Mouse (Mus musculus): ENCODE data around the gene Trappc2l. TPM values are rescaled to one million over a fixed set of nuclear protein-coding genes. Genes with fewer than 3 reads are reported as not detected.

Trappc2l gene
- 195 and 238 TPM in 2 replicates for polyA plus RNA-seq (2021; fragmentation: Nextera tagmentation)
- long read RNA-seq, experiment 1, transcript Trappc2l-201 (5 exons, 1,659 nt) = major isoform, 113 of 127 reads
- long read RNA-seq, experiment 1, partial matches to known transcripts = 4 of 127 reads
- long read RNA-seq, experiment 1, other reads (novel, unspliced or antisense) = 6 of 127 reads
- long read RNA-seq, experiment 2, transcript Trappc2l-201 (5 exons, 1,659 nt) = major isoform, 16 of 19 reads
- long read RNA-seq, experiment 2, partial matches to known transcripts = 0 of 19 reads
- long read RNA-seq, experiment 2, other reads (novel, unspliced or antisense) = 1 of 19 reads

DNA sequence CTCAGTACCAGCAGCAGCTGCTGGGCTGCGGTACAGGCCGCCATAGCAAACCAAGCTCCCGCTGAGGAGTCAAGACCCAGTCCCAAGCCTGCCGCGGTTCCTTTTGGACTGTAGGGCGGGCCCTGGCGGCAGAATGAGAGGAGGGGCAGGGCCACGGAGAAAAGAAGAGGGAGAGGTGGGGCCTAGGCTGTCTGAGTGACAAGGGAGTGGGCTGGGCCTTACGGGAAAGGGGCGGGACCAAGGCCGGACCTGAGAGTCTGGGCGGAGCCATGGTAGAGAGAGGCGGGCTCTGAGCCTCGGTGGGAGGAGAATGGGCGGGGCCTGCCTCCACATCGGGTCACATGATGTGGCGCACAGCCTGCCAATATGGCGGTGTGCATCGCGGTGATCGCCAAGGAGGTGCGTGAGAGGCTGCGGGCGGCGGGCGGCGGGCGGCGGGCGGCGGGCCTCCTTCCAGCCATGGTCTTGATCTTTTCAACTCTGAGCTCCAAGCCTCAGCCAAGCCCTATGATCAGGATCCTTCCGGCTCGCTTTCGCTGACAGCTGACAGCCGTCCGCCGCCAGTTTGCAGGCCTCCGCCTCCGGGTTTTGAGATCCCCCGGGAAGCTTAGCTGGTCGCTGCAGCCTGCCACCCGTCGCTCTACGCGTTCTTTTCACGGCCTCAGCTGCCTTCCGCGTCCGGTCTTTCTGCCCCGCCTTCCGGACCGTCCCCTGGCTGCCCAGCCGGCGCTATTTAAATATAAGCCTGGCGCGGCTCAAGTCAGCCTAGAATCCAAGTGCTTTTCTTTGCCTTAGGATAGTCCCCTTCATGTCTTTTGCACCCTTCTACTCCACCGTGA, at the start of gene Trappc2l, which contains the start of gene Galns:
Gene Trappc2l, plus strand, starts transcription at position 346 of the 839 bp plus-strand sequence.
Gene Galns, minus strand, starts transcription at position 169 of the 839 bp plus-strand sequence.

DNA sequence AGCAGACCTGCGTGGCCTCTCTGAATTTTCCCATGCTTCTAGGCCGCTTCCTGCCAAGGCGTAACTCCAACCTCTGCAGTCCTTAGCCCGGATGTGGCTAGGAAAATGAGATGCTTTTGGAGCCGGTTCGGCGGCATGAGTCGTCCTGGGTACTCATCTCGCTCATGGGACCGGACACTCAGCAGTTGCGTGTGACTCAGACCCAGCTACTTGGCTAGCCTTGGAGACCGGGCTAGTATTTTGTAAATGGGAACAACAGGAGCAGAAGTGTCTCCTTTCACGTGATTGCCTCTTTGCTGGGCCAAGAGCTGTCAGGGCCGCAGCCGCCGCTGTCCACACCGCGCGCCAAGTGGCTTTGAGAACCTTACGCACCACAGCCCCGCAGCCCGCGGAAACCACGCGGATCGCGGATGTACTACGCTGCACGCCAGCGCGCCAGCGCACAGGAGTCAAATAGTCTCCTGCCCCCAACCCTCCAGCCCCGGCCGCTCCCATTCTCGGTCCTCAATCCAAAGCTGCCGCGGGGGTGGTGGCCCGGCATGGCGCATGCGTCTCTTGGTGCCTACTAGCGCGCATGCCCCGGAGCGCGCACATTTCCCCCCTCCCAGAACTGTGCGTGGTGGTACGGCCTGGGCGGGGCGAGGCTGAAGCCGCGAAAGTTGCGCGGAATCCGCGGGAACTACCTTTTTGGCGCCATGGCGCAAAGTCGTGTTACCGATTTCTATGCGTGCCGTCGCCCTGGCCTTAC, 43.9 kb upstream of the Trappc2l start, which contains the start of gene Cdt1:
Gene Cdt1, plus strand, starts transcription at position 655 of the 748 bp plus-strand sequence.

DNA sequence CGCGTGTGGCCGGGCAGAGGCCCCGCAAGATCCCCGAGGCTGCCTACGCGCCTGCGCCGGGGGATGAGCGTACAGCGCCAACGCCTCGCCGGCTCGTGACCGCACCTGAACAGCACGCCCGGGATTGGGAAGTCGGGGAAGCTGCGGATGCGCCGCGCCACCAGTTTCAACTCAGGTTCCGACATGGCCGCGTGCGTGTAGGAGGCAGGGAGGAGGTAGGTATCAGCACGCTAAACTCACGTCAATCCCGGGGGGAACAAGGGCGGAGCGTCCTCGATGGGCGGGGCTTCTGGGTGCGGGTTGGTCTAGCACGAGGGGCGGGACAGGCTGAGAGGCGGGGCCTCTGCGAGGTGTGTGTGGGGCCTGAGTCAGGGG, 34.8 kb upstream of the Trappc2l start, which contains the start of gene Aprt:
Gene Aprt, minus strand, starts transcription at position 262 of the 375 bp plus-strand sequence.

DNA sequence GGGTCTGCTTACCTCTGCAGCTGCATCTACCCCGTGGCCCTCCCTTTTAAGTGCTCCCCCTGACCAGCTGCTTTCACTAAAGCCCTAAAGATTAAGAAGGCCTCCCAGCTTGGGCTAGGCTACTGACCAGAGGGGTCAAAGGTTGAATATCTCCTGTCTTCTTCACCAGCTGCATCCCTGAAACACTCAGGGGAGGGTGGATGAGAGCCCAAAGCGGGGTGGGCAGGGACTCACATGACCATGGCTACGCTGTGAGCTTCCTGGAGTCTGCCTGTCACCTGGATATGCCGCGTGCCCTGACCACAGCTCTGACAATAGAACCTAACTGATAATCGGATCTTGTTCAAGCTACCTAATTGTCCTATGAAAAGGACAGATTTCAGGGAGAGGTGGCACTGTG, 11.3 kb downstream of the Trappc2l start, which contains the start of gene Pabpn1l:
Gene Pabpn1l, minus strand, starts transcription at position 13 of the 400 bp plus-strand sequence.

Small RNA genes within 50 kb of the gene (microRNA-seq; reads per million reads assigned to microRNA genes)
- gene Mir6396 = not detected

Other genes with a start within 250 kb of the Trappc2l start
- 4.1 and 4.5 TPM in 2 replicates for gene Zc3h18, start 235.0 kb upstream of the Trappc2l start, polyA plus RNA-seq (2021; fragmentation: Nextera tagmentation)
- not detected in 2 replicates for gene Il17c, start 189.6 kb upstream of the Trappc2l start, polyA plus RNA-seq (2021; fragmentation: Nextera tagmentation)
- gene Cyba, start 178.7 kb upstream of the Trappc2l start, polyA plus RNA-seq (2021; fragmentation: Nextera tagmentation) = 38.7 and 50.1 TPM in 2 replicates
- gene Mvd, start 168.2 kb upstream of the Trappc2l start, polyA plus RNA-seq (2021; fragmentation: Nextera tagmentation) = 29.1 and 29.9 TPM in 2 replicates
- not detected in 2 replicates for gene Snai3, start 150.9 kb upstream of the Trappc2l start, polyA plus RNA-seq (2021; fragmentation: Nextera tagmentation)
- gene Rnf166, start 135.6 kb upstream of the Trappc2l start, polyA plus RNA-seq (2021; fragmentation: Nextera tagmentation) = 21.5 and 23.2 TPM in 2 replicates
- 21.3 and 21.5 TPM in 2 replicates for gene Ctu2, start 135.5 kb upstream of the Trappc2l start, polyA plus RNA-seq (2021; fragmentation: Nextera tagmentation)
- gene Piezo1, start 60.3 kb upstream of the Trappc2l start, polyA plus RNA-seq (2021; fragmentation: Nextera tagmentation) = 0.84 and 1.2 TPM in 2 replicates
- gene Cdt1, start 43.6 kb upstream of the Trappc2l start, polyA plus RNA-seq (2021; fragmentation: Nextera tagmentation) = 1.1 and 1.4 TPM in 2 replicates
- gene Aprt, start 34.7 kb upstream of the Trappc2l start, polyA plus RNA-seq (2021; fragmentation: Nextera tagmentation) = 158 and 170 TPM in 2 replicates
- 4.3 and 4.6 TPM in 2 replicates for gene Galns, start 177 bp upstream of the Trappc2l start, polyA plus RNA-seq (2021; fragmentation: Nextera tagmentation)
- not detected in 2 replicates for gene Pabpn1l, start 11.1 kb downstream of the Trappc2l start, polyA plus RNA-seq (2021; fragmentation: Nextera tagmentation)
- 3.1 and 4.1 TPM in 2 replicates for gene Cbfa2t3, start 87.5 kb downstream of the Trappc2l start, polyA plus RNA-seq (2021; fragmentation: Nextera tagmentation)
- 3.8 and 4.4 TPM in 2 replicates for gene Acsf3, start 163.8 kb downstream of the Trappc2l start, polyA plus RNA-seq (2021; fragmentation: Nextera tagmentation)
- gene Cdh15, start 236.3 kb downstream of the Trappc2l start, polyA plus RNA-seq (2021; fragmentation: Nextera tagmentation) = 1.9 and 2.1 TPM in 2 replicates

All from layer of hippocampus, adult 6 months (tissue).